Mouse (Mus musculus): ENCODE measurements at regions not wholly inside any gene's neighbourhood (a gene's known extent, or its start where the extent isn't known, plus 50 kb on each side); places are given as distances from the start of the nearest gene placed in this dataset.

GRCm38 (mm10) chr6:100176914-100177560 lies 110.2 kb downstream of the Rybp start:
- WGBS: 86% methylated on average over 11 of the region's 11 CpGs
- Histone ChIP-seq H3K9me3 (replicated peaks; ENCODE audit: control insufficient read depth, low read length) (no peaks in the 10 kb centered on the region), H3K4me2 (ENCODE audit: low read depth, low read length) (no peak overlapping the region), H3K4me3 (ENCODE audit: low read depth, low read length) (no peak overlapping the region), H3K9ac (replicated peaks; ENCODE audit: low read depth, low read length) (no peak overlapping the region), H3K27me3 (ENCODE audit: control insufficient read depth, insufficient read depth, low read length) (no peaks in the 10 kb centered on the region), H3K36me3 (replicated peaks; ENCODE audit: control insufficient read depth, insufficient read depth, low read length) (no peaks in the 10 kb centered on the region), H3K27ac (ENCODE audit: low read depth) (no peak overlapping the region), H3K4me1 (ENCODE audit: control insufficient read depth, insufficient read depth) (peaks cover 4% of the 10 kb centered on the region; the same call in 1 of the 2 replicates)
- ATAC-seq (ENCODE audit: insufficient read depth, low read depth) (no peak), DNase-seq (ENCODE audit: low spot score) (no peak)
- TF ChIP-seq EP300 (IDR thresholded peaks at IDR 0.05; ENCODE audit: low read depth) (no peak), CTCF (IDR thresholded peaks at IDR 0.05; ENCODE audit: low read depth) (no peak)

GRCm38 (mm10) chr6:100170711-100171348 lies 116.5 kb downstream of the Rybp start:
- no peaks in the 10 kb centered on the region for H3K9me3 ChIP-seq (replicated peaks; ENCODE audit: control insufficient read depth, low read length)
- peaks cover 4% of the 10 kb centered on the region; the same call in 1 of the 2 replicates for H3K27me3 ChIP-seq (ENCODE audit: control insufficient read depth, insufficient read depth, low read length)
- WGBS: 4% methylated on average over 22 of the region's 22 CpGs
- DNase-seq (ENCODE audit: low spot score) (peak; percentile 61), ATAC-seq (ENCODE audit: insufficient read depth, low read depth) (peak; percentile 79)
- peak overlapping the region; percentile 12; the same call in 1 of the 2 replicates for H3K4me3 ChIP-seq (ENCODE audit: low read depth, low read length)
- 0 out of 2 replicates have a peak overlapping the region, but pooled peaks have one; percentile 4 for H3K27ac ChIP-seq (ENCODE audit: low read depth)
- no peaks in the 10 kb centered on the region for H3K36me3 ChIP-seq (replicated peaks; ENCODE audit: control insufficient read depth, insufficient read depth, low read length)
- TF ChIP-seq CTCF (IDR thresholded peaks at IDR 0.05; ENCODE audit: low read depth): no peak
- no peak for TF ChIP-seq EP300 (IDR thresholded peaks at IDR 0.05; ENCODE audit: low read depth)
- H3K4me2 ChIP-seq (ENCODE audit: low read depth, low read length): peak overlapping the region; percentile 48
- H3K4me1 ChIP-seq (ENCODE audit: control insufficient read depth, insufficient read depth): peaks cover 12% of the 10 kb centered on the region; the same call in 1 of the 2 replicates
- no peak overlapping the region for H3K9ac ChIP-seq (replicated peaks; ENCODE audit: low read depth, low read length)

- no peaks in the 10 kb centered on the region for H3K36me3 ChIP-seq (replicated peaks; ENCODE audit: control insufficient read depth, insufficient read depth, low read length)
- no peaks in the 10 kb centered on the region for H3K9me3 ChIP-seq (replicated peaks; ENCODE audit: control insufficient read depth, low read length)
- ATAC-seq (ENCODE audit: insufficient read depth, low read depth) (no peak), DNase-seq (ENCODE audit: low spot score) (no peak)
- TF ChIP-seq CTCF (IDR thresholded peaks at IDR 0.05; ENCODE audit: low read depth) (no peak), EP300 (IDR thresholded peaks at IDR 0.05; ENCODE audit: low read depth) (no peak)
- H3K4me3 ChIP-seq (ENCODE audit: low read depth, low read length): no peak overlapping the region
- H3K27me3 ChIP-seq (ENCODE audit: control insufficient read depth, insufficient read depth, low read length): peaks cover 4% of the 10 kb centered on the region; the same call in 1 of the 2 replicates
- no peak overlapping the region for H3K4me2 ChIP-seq (ENCODE audit: low read depth, low read length)
- 62% methylated on average over 5 of the region's 5 CpGs for WGBS
- H3K27ac ChIP-seq (ENCODE audit: low read depth): no peak overlapping the region
- H3K4me1 ChIP-seq (ENCODE audit: control insufficient read depth, insufficient read depth): peaks cover 18% of the 10 kb centered on the region
- no peak overlapping the region for H3K9ac ChIP-seq (replicated peaks; ENCODE audit: low read depth, low read length)
Observed at GRCm38 (mm10) chr6:100167321-100167720, 120.0 kb downstream of the Rybp start.

- H3K9me3 ChIP-seq (replicated peaks; ENCODE audit: control insufficient read depth, low read length): no peaks in the 10 kb centered on the region
- 82% methylated on average over 3 of the region's 3 CpGs for WGBS
- TF ChIP-seq EP300 (IDR thresholded peaks at IDR 0.05; ENCODE audit: low read depth) (no peak), CTCF (IDR thresholded peaks at IDR 0.05; ENCODE audit: low read depth) (no peak)
- H3K4me1 ChIP-seq (ENCODE audit: control insufficient read depth, insufficient read depth): peaks cover 11% of the 10 kb centered on the region
- no peak overlapping the region for H3K27ac ChIP-seq (ENCODE audit: low read depth)
- ATAC-seq (ENCODE audit: insufficient read depth, low read depth): no peak
- H3K36me3 ChIP-seq (replicated peaks; ENCODE audit: control insufficient read depth, insufficient read depth, low read length): no peaks in the 10 kb centered on the region
- H3K27me3 ChIP-seq (ENCODE audit: control insufficient read depth, insufficient read depth, low read length): no peaks in the 10 kb centered on the region; the same call in 1 of the 2 replicates
- DNase-seq (ENCODE audit: low spot score): no peak
- H3K4me3 ChIP-seq (ENCODE audit: low read depth, low read length): no peak overlapping the region
- no peak overlapping the region for H3K9ac ChIP-seq (replicated peaks; ENCODE audit: low read depth, low read length)
- no peak overlapping the region for H3K4me2 ChIP-seq (ENCODE audit: low read depth, low read length)
Observed at GRCm38 (mm10) chr6:100165746-100166145, 121.5 kb downstream of the Rybp start.

- Histone ChIP-seq H3K36me3 (replicated peaks; ENCODE audit: control insufficient read depth, insufficient read depth, low read length) (no peaks in the 10 kb centered on the region), H3K4me2 (ENCODE audit: low read depth, low read length) (no peak overlapping the region), H3K27me3 (ENCODE audit: control insufficient read depth, insufficient read depth, low read length) (no peaks in the 10 kb centered on the region), H3K9ac (replicated peaks; ENCODE audit: low read depth, low read length) (no peak overlapping the region), H3K4me3 (ENCODE audit: low read depth, low read length) (no peak overlapping the region), H3K9me3 (replicated peaks; ENCODE audit: control insufficient read depth, low read length) (no peaks in the 10 kb centered on the region), H3K4me1 (ENCODE audit: control insufficient read depth, insufficient read depth) (peaks cover 6% of the 10 kb centered on the region; the same call in 1 of the 2 replicates), H3K27ac (ENCODE audit: low read depth) (no peak overlapping the region)
- WGBS: 64% methylated on average over 4 of the region's 4 CpGs
- TF ChIP-seq EP300 (IDR thresholded peaks at IDR 0.05; ENCODE audit: low read depth) (no peak), CTCF (IDR thresholded peaks at IDR 0.05; ENCODE audit: low read depth) (no peak)
- no peak for DNase-seq (ENCODE audit: low spot score)
- no peak for ATAC-seq (ENCODE audit: insufficient read depth, low read depth)
Observed at GRCm38 (mm10) chr6:100164162-100164561, 123.1 kb downstream of the Rybp start.
